Mouse (Mus musculus) liver, embryonic 14.5 days (tissue): ENCODE results near the gene Zdhhc23. TPM values are rescaled to one million over a fixed set of nuclear protein-coding genes. Genes with fewer than 3 reads are reported as not detected.

ENCODE experiments used
- ATAC-seq: fragments of 200-750 bp; cut with Nextera tagmentation; 2 replicates; pipeline ENCODE4 v1.8.0; 2017; ENCODE audit warnings: moderate number of reproducible peaks, mild to moderate bottlenecking, moderate library complexity; ENCODE audit not compliant: insufficient read depth
- DNase-seq, 3 experiments: peaks; one replicate each; pipeline ENCODE4 v3.0.0-alpha.2; 2012 to 2013; ENCODE audit warnings: low read depth in 3 of 3, low spot score in 3 of 3
- H3K27ac ChIP-seq: fragments of 300-500 bp; sonication (generic); 2 replicates; pipeline ENCODE4 v1.5.1; 2014; ENCODE audit warnings: moderate library complexity, mild to moderate bottlenecking, control low read depth, inconsistent platforms
- H3K27me3 ChIP-seq: fragments of 300-500 bp; sonication (generic); 2 replicates; pipeline ENCODE4 v1.6.1; 2014; ENCODE audit warnings: mild to moderate bottlenecking, low read length, moderate library complexity; ENCODE audit not compliant: control insufficient read depth, insufficient read depth
- H3K36me3 ChIP-seq: fragments of 300-500 bp; sonication (generic); replicated peaks from 2 replicates; pipeline ENCODE4 v1.6.1; 2014; ENCODE audit warnings: low read depth; ENCODE audit not compliant: control insufficient read depth, insufficient read depth
- H3K4me1 ChIP-seq, 2 experiments: fragments of 200-500 bp in 1 of 2; fragments of 300-500 bp in 1 of 2; sonication (generic) in 1 of 2; replicated peaks; 2 replicates each; pipeline ENCODE4 v1.6.1; 2012 to 2014; ENCODE audit warnings: antibody characterized with exemption in 1 of 2, inconsistent platforms in 1 of 2, low read length in 1 of 2; ENCODE audit not compliant: control insufficient read depth in 2 of 2, insufficient read depth in 2 of 2
- H3K4me2 ChIP-seq: fragments of 300-500 bp; sonication (generic); 2 replicates; pipeline ENCODE4 v1.6.1; 2014; ENCODE audit warnings: low read depth, mild to moderate bottlenecking, control low read depth, moderate library complexity
- H3K4me3 ChIP-seq, 2 experiments: fragments of 200-500 bp in 1 of 2; fragments of 300-500 bp in 1 of 2; sonication (generic) in 1 of 2; 2 replicates each; pipeline ENCODE4 v1.5.1; 2012 to 2014; ENCODE audit warnings: low read depth in 2 of 2, low read length in 2 of 2, mild to moderate bottlenecking in 2 of 2, control low read depth in 1 of 2, inconsistent platforms in 1 of 2, moderate library complexity in 1 of 2; ENCODE audit not compliant: insufficient read depth in 1 of 2
- H3K9ac ChIP-seq: fragments of 300-500 bp; sonication (generic); replicated peaks from 2 replicates; pipeline ENCODE4 v1.6.1; 2014; ENCODE audit warnings: mild to moderate bottlenecking, control low read depth, moderate library complexity
- H3K9me3 ChIP-seq: fragments of 300-500 bp; sonication (generic); 2 replicates; pipeline ENCODE4 v1.6.1; 2016; ENCODE audit warnings: low read length, mixed read lengths; ENCODE audit not compliant: control insufficient read depth
- CTCF ChIP-seq: IDR thresholded peaks from 2 replicates; pipeline ENCODE4 v1.5.1; 2016; ENCODE audit warnings: antibody characterized with exemption, low read depth, control low read depth
- EP300 ChIP-seq: IDR thresholded peaks from 2 replicates; pipeline ENCODE4 v1.6.1; 2016; ENCODE audit warnings: antibody characterized with exemption, low read depth
- WGBS: fragments of 180-500 bp; shearing (Covaris S2); extraction: QIAGEN DNeasy Blood & Tissue Kit; methylation state at CpG from one replicate; pipeline ENCODE4 v1.1.7; 2014; ENCODE audit not compliant: insufficient replicate concordance; 5-methylcytosine and 5-hydroxymethylcytosine counted together
- polyA plus RNA-seq, 2 experiments: library from polyadenylated mRNA; depleted of rRNA in 1 of 2; stranded (reverse) in 1 of 2; unstranded in 1 of 2; fragments of >200 nt; fragmentation: Nextera tagmentation in 1 of 2; extraction: Ambion mirVana in 1 of 2; gene quantifications; 2 replicates each; pipeline versions ENCODE4 v1.2.1 to v1.2.3; 2012 to 2014

Zdhhc23 gene
- polyA plus RNA-seq, 2 experiments = 0.20 to 0.25 TPM

DNA sequence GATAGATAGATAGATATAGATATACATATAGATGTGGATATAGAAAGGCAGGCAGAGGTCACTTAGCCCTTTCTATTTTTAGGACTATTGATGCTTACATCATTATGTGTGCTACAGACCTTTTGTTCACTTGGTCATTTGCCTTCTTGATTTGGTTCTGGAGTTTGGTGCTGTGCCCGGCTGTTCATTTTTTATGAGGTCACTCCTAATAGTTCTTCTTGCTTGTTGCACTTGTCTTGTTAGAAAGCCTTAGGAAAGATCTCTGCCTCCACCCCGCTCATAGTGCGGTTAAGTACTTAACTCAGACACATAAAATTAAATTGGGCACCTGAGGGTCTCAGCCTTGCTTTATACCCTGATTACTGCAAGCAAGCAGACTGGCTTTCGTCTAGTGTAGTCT lies 38.7 kb downstream of the Zdhhc23 start:
- ATAC-seq = no peak
- H3K4me2 ChIP-seq = no peak overlapping the region

DNA sequence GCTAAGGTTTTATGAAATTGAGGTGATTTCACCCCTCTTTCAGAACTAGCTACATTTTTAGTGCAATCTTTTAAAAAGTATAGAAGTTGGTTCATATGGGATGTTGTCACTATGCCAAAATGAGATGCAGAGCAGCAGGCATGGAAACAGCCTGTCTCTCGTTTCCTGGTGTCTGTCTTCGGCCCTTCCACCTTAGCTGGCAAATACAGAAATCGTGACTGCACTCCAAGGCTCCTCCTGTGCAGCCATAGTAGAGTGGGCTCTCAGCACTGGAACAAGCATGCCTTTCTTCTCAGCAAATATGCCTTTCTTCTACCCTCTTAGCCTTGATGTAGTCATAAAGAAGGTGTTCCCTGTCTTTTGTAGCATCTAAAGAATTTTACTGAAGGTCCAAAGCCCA lies 43.7 kb downstream of the Zdhhc23 start:
- no peaks in the 10 kb centered on the region for H3K27me3 ChIP-seq
- TF ChIP-seq CTCF (no peak), EP300 (no peak)
- no peaks in the 10 kb centered on the region for H3K36me3 ChIP-seq
- H3K4me1 ChIP-seq = no peaks in the 10 kb centered on the region; a peak in 1 of 4 replicates
- H3K9me3 ChIP-seq = no peaks in the 10 kb centered on the region
- H3K4me3 ChIP-seq = no peak overlapping the region
- WGBS = 77% methylated on average over 3 of the region's 3 CpGs
- DNase-seq (no peak), ATAC-seq (no peak)
- no peak overlapping the region for H3K4me2 ChIP-seq
- H3K27ac ChIP-seq = no peak overlapping the region
- H3K9ac ChIP-seq = no peak overlapping the region

More for the DNA sequence above, 38.7 kb downstream of the Zdhhc23 start:
- no peak overlapping the region for H3K4me3 ChIP-seq
- no peak overlapping the region for H3K9ac ChIP-seq
- WGBS = 69% methylated on average over 4 of the region's 4 CpGs
- DNase-seq = no peak
- H3K9me3 ChIP-seq = no peaks in the 10 kb centered on the region
- H3K36me3 ChIP-seq = no peaks in the 10 kb centered on the region
- H3K27ac ChIP-seq = no peak overlapping the region
- no peaks in the 10 kb centered on the region for H3K27me3 ChIP-seq
- H3K4me1 ChIP-seq = no peaks in the 10 kb centered on the region; a peak in 1 of 4 replicates
- TF ChIP-seq EP300 = no peak
- no peak for TF ChIP-seq CTCF

- no peak overlapping the region for H3K9ac ChIP-seq
- ATAC-seq (no peak), DNase-seq (no peak)
- WGBS = 78% methylated on average over 3 of the region's 3 CpGs
- TF ChIP-seq EP300 (no peak), CTCF (no peak)
- no peaks in the 10 kb centered on the region; a peak in 1 of 4 replicates for H3K4me1 ChIP-seq
- H3K27me3 ChIP-seq = no peaks in the 10 kb centered on the region
- no peak overlapping the region for H3K4me2 ChIP-seq
- H3K36me3 ChIP-seq = no peaks in the 10 kb centered on the region
- no peaks in the 10 kb centered on the region for H3K9me3 ChIP-seq
- H3K4me3 ChIP-seq = no peak overlapping the region
- no peak overlapping the region for H3K27ac ChIP-seq
These were observed 44.2 kb downstream of the Zdhhc23 start for GRCm38 (mm10) chr16:43935367-43935766.

- TF ChIP-seq EP300 = no peak
- TF ChIP-seq CTCF = no peak
These were observed 44.7 kb downstream of the Zdhhc23 start for GRCm38 (mm10) chr16:43934856-43935255.

DNA sequence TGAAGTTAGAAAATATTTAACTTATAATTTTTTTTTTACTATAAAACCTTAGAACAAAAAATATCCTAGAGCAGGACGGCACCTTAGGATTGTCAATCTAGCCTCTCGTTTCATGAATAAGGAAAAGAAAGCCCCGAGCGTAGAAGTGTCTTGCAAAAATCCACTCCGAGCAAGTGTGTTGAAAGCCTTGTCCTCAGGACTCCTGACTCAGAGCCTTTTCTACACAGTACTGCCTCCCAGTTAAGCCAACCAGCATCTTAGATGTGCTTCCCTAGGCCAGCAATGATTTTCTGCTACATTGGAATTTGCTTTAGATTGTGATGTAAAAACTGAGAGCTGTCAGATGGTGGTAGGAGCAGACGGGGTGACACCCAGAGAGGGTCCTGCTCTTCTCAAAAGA lies 46.5 kb downstream of the Zdhhc23 start:
- no peak overlapping the region for H3K9ac ChIP-seq
- no peak for DNase-seq

More at GRCm38 (mm10) chr16:43934856-43935255, 44.7 kb downstream of the Zdhhc23 start:
- H3K4me3 ChIP-seq = no peak overlapping the region
- H3K9ac ChIP-seq = no peak overlapping the region
- H3K36me3 ChIP-seq = no peaks in the 10 kb centered on the region
- no peak overlapping the region for H3K27ac ChIP-seq
- 73% methylated on average over 8 of the region's 8 CpGs for WGBS
- H3K27me3 ChIP-seq = no peaks in the 10 kb centered on the region
- H3K4me2 ChIP-seq = no peak overlapping the region
- ATAC-seq (no peak), DNase-seq (no peak)
- no peaks in the 10 kb centered on the region; a peak in 1 of 4 replicates for H3K4me1 ChIP-seq
- H3K9me3 ChIP-seq = no peaks in the 10 kb centered on the region

More for the DNA sequence above, 46.5 kb downstream of the Zdhhc23 start:
- 79% methylated on average over 6 of the region's 6 CpGs for WGBS
- ATAC-seq = no peak
- no peaks in the 10 kb centered on the region for H3K27me3 ChIP-seq
- no peaks in the 10 kb centered on the region for H3K9me3 ChIP-seq
- H3K36me3 ChIP-seq = no peaks in the 10 kb centered on the region
- TF ChIP-seq CTCF = no peak
- TF ChIP-seq EP300 = no peak
- H3K4me2 ChIP-seq = no peak overlapping the region
- H3K4me1 ChIP-seq = no peaks in the 10 kb centered on the region; a peak in 1 of 4 replicates
- no peak overlapping the region for H3K4me3 ChIP-seq
- no peak overlapping the region for H3K27ac ChIP-seq
